Mouse (Mus musculus) stomach, embryonic 14.5 days (tissue): ENCODE results near the gene Spata33. TPM values are rescaled to one million over a fixed set of nuclear protein-coding genes. Genes with fewer than 3 reads are reported as not detected.

Experiments
- ATAC-seq: fragments of 200-750 bp; cut with Nextera tagmentation; 2 replicates; pipeline ENCODE4 v1.8.0; 2017; ENCODE audit warnings: low read depth, moderate TSS enrichment; ENCODE audit not compliant: insufficient number of reproducible peaks, insufficient read depth, low FRiP score
- H3K27ac ChIP-seq: fragments of 300-500 bp; sonication (generic); 2 replicates; pipeline ENCODE4 v1.5.1; 2014; ENCODE audit warnings: mild to moderate bottlenecking, low read length, moderate library complexity, mixed read lengths
- H3K27me3 ChIP-seq: fragments of 300-500 bp; sonication (generic); 2 replicates; pipeline ENCODE4 v1.6.1; 2014; ENCODE audit warnings: low read length, control low read depth, mixed read lengths; ENCODE audit not compliant: control insufficient read depth, insufficient read depth
- H3K36me3 ChIP-seq: fragments of 300-500 bp; sonication (generic); 2 replicates; pipeline ENCODE4 v1.6.1; 2014; ENCODE audit warnings: mild to moderate bottlenecking, control low read depth, low read length, moderate library complexity, mixed read lengths; ENCODE audit not compliant: control insufficient read depth, insufficient read depth
- H3K4me1 ChIP-seq: fragments of 300-500 bp; sonication (generic); 2 replicates; pipeline ENCODE4 v1.6.1; 2014; ENCODE audit warnings: low read length, control low read depth, mixed read lengths; ENCODE audit not compliant: control insufficient read depth, insufficient read depth
- H3K4me2 ChIP-seq: fragments of 300-500 bp; sonication (generic); replicated peaks from 2 replicates; pipeline ENCODE4 v1.6.1; 2014; ENCODE audit warnings: low read depth, low read length, control low read depth
- H3K4me3 ChIP-seq: fragments of 300-500 bp; sonication (generic); 2 replicates; pipeline ENCODE4 v1.5.1; 2014; ENCODE audit warnings: low read depth, low read length, control low read depth
- H3K9ac ChIP-seq: fragments of 300-500 bp; sonication (generic); replicated peaks from 2 replicates; pipeline ENCODE4 v1.6.1; 2014; ENCODE audit warnings: low read depth, mild to moderate bottlenecking, control low read depth, low read length, moderate library complexity, mixed read lengths
- H3K9me3 ChIP-seq: fragments of 300-500 bp; sonication (generic); 2 replicates; pipeline ENCODE4 v1.6.1; 2016; ENCODE audit warnings: low read depth, low read length, control low read depth; ENCODE audit not compliant: control insufficient read depth
- WGBS: fragments of 180-500 bp; shearing (Covaris S2); extraction: QIAGEN DNeasy Blood & Tissue Kit; methylation state at CpG from one replicate; pipeline ENCODE4 v1.1.7; 2014; 5-methylcytosine and 5-hydroxymethylcytosine counted together
- polyA plus RNA-seq: library from polyadenylated mRNA; unstranded; fragments of >200 nt; fragmentation: Nextera tagmentation; extraction: Ambion mirVana; gene quantifications from 2 replicates; pipeline ENCODE4 v1.2.1, GENCODE M21; 2014

The Spata33 gene
- polyA plus RNA-seq, 1 experiment from 2014 or later, result 5.7 TPM

- Histone ChIP-seq H3K9ac (no peak overlapping the region), H3K4me2 (no peak overlapping the region), H3K4me1 (no peaks in the 10 kb centered on the region), H3K36me3 (peaks cover 34% of the 10 kb centered on the region), H3K27me3 (no peaks in the 10 kb centered on the region), H3K4me3 (no peak overlapping the region), H3K27ac (no peak overlapping the region), H3K9me3 (no peaks in the 10 kb centered on the region)
- ATAC-seq, result no peak
- WGBS, result 89% methylated on average over 10 of the region's 10 CpGs
Measured at GRCm38 (mm10) chr8:123271147-123271546, 58.5 kb downstream of the Spata33 start.

Other genes with a start within 250 kb of the Spata33 start
- 52.5 and 55.5 TPM in 2 replicates for gene Ankrd11, start 170.6 kb upstream of the Spata33 start, polyA plus RNA-seq
- gene Spg7, start 149.9 kb upstream of the Spata33 start, polyA plus RNA-seq, result 47.6 and 54.3 TPM in 2 replicates
- gene Rpl13, start 110.5 kb upstream of the Spata33 start, polyA plus RNA-seq, result 1,772 and 1,775 TPM in 2 replicates
- 0.56 and 1.2 TPM in 2 replicates for gene Cpne7, start 95.5 kb upstream of the Spata33 start, polyA plus RNA-seq
- 20.4 and 23.9 TPM in 2 replicates for gene Sult5a1, start 54.5 kb upstream of the Spata33 start, polyA plus RNA-seq
- gene Dpep1, start 26.6 kb upstream of the Spata33 start, polyA plus RNA-seq, result 1.1 and 1.7 TPM in 2 replicates
- 90.6 and 106 TPM in 2 replicates for gene Chmp1a, start 69 bp upstream of the Spata33 start, polyA plus RNA-seq
- 36.3 and 37.5 TPM in 2 replicates for gene Cdk10, start 12.0 kb downstream of the Spata33 start, polyA plus RNA-seq
- 4.1 and 4.7 TPM in 2 replicates for gene Spata2l, start 23.4 kb downstream of the Spata33 start, polyA plus RNA-seq
- 21.8 and 23.2 TPM in 2 replicates for gene Zfp276, start 41.4 kb downstream of the Spata33 start, polyA plus RNA-seq
- gene Vps9d1, start 41.5 kb downstream of the Spata33 start, polyA plus RNA-seq, result 26.5 and 29.7 TPM in 2 replicates
- gene Fanca, start 105.7 kb downstream of the Spata33 start, polyA plus RNA-seq, result 29.4 and 33.6 TPM in 2 replicates
- gene Spire2, start 119.9 kb downstream of the Spata33 start, polyA plus RNA-seq, result 2.2 and 3.1 TPM in 2 replicates
- gene Tcf25, start 160.9 kb downstream of the Spata33 start, polyA plus RNA-seq, result 161 and 177 TPM in 2 replicates
- gene Mc1r, start 194.3 kb downstream of the Spata33 start, polyA plus RNA-seq, result 0.10 TPM in 1 of 2 replicates, not detected in the other
- gene Tubb3, start 198.6 kb downstream of the Spata33 start, polyA plus RNA-seq, result 83.3 and 89.6 TPM in 2 replicates
- 30.2 and 30.9 TPM in 2 replicates for gene Def8, start 210.7 kb downstream of the Spata33 start, polyA plus RNA-seq